Mouse (Mus musculus): ENCODE measurements at regions not wholly inside any gene's neighbourhood (a gene's known extent, or its start where the extent isn't known, plus 50 kb on each side); places are given as distances from the start of the nearest gene placed in this dataset.

DNA sequence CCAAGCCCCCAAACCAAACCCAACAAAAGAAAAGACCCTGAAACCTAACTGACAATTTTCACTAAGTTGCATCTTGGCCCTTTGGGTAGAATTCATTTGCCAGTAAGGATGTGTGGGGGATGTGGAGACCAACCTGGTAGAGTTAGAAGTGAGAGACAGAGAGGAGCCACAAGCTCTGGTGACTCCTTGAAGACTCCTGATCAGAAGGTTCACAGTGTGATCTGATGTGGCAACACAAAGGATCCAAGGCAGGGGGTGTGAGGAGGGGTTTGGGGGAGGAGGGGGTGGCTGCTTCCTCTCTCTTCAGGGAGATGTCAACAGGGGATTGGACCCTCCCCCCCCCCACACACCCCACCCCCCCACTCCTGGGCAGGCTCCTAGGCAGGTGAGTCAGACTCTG is 78.1 kb downstream of the Sox2 start:
- TF ChIP-seq CTCF (IDR thresholded peaks at IDR 0.05; ENCODE audit: low read depth, low read length) (no peak), POLR2A (IDR thresholded peaks at IDR 0.05; ENCODE audit: extremely low read depth, insufficient read depth, low read length) (no peak)
